9 mouse cellular contexts compared by ENCODE assay signal in the genomic region with DNA sequence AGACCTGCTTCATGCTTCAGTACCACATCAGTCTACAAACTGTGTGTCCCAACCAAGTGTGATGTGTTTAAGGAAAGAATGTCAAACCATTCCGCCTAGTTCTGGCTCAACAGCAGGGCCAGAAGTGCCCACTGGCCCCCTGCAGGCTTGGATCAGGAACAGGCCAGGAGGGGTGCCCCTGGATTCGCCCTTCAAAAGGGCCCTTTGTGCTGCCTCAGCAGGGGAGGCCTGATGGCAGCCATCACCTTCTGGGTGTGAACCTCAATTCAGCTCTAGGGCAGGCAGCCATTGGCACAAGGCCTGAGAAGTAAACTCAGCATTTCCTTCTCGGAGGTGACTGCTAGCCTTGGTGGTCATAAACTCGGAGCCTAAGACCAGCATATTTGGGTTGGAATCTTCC. TPM values are rescaled to one million over a fixed set of nuclear protein-coding genes. Genes with fewer than 3 reads are reported as not detected.
DNase-seq lines count a peak whose midpoint lies in the region; ATAC-seq and TF ChIP-seq lines count a peak whose summit lies in the region.
"Had no signal": no experiment of that assay in that cellular context is flagged by ENCODE, and none has a peak within 500 bp of the region (broad histone marks: within the 10 kb centered on the region; RNA-seq: fewer than 3 reads in every experiment).

No protein-coding gene starts in this region.

- H3K9me3 ChIP-seq in heart, postnatal 0 days (replicated peaks; ENCODE audit: control insufficient read depth, low read length): no peaks in the 10 kb centered on the region
- no peaks in the 10 kb centered on the region for H3K9me3 ChIP-seq in limb, embryonic 10.5 days (replicated peaks)
- no peaks in the 10 kb centered on the region for H3K9me3 ChIP-seq in midbrain, postnatal 0 days (ENCODE audit: low read length)
- H3K9me3 ChIP-seq: megakaryocyte, embryonic 14.5 days had no signal

- no peak overlapping the region for H3K4me2 ChIP-seq in heart, postnatal 0 days (ENCODE audit: low read depth, low read length)
- H3K4me2 ChIP-seq in midbrain, postnatal 0 days (ENCODE audit: low read depth, low read length, poor library complexity, severe bottlenecking): no peak overlapping the region

- peak; percentile 38 for DNase-seq in WW6 (ENCODE audit: low read depth, low spot score)
- peak; percentile 51 for DNase-seq in cerebellum, adult 8-10 months
- peak; percentile 44 for DNase-seq in heart, postnatal 0 days (ENCODE audit: low spot score)
- peak; percentile 37 for DNase-seq in limb, embryonic 10.5 days (ENCODE audit: low spot score)
- DNase-seq in midbrain, postnatal 0 days (ENCODE audit: low spot score): peak; percentile 59
- no peak for DNase-seq in testis, postnatal 14 days (ENCODE audit: low spot score)
- DNase-seq in frontal cortex, postnatal 10 days (ENCODE audit: low spot score in 2 of 2): no peak
- no peak for DNase-seq in thymus, postnatal 10 days (ENCODE audit: low spot score in 2 of 2)

- H3K4me3 ChIP-seq in heart, postnatal 0 days (ENCODE audit: low read depth, low read length): no peak overlapping the region
- H3K4me3 ChIP-seq in limb, embryonic 10.5 days: 0 out of 2 replicates have a peak overlapping the region, but pooled peaks have one; percentile 7
- H3K4me3 ChIP-seq in midbrain, postnatal 0 days (ENCODE audit: low read depth, low read length): no peak overlapping the region
- H3K4me3 ChIP-seq: megakaryocyte, embryonic 14.5 days had no signal

- no peak for TF ChIP-seq EP300 in heart, postnatal 0 days (IDR thresholded peaks at IDR 0.05; ENCODE audit: low read depth)

- H3K36me3 ChIP-seq in heart, postnatal 0 days (replicated peaks; ENCODE audit: control insufficient read depth, insufficient read depth, low read length): peaks cover 8% of the 10 kb centered on the region; the same call in 1 of the 2 replicates
- peaks cover 36% of the 10 kb centered on the region for H3K36me3 ChIP-seq in limb, embryonic 10.5 days
- H3K36me3 ChIP-seq in midbrain, postnatal 0 days (ENCODE audit: insufficient read depth, low read length): peaks cover 3% of the 10 kb centered on the region

- 49% methylated on average over 4 of the region's 4 CpGs for WGBS in heart, postnatal 0 days
- WGBS in limb, embryonic 10.5 days: 37% methylated on average over 4 of the region's 4 CpGs
- 25% methylated on average over 4 of the region's 4 CpGs for WGBS in midbrain, postnatal 0 days

- peaks cover 62% of the 10 kb centered on the region for H3K4me1 ChIP-seq in heart, postnatal 0 days (ENCODE audit: control insufficient read depth, insufficient read depth)
- peaks cover 34% of the 10 kb centered on the region for H3K4me1 ChIP-seq in limb, embryonic 10.5 days
- H3K4me1 ChIP-seq in midbrain, postnatal 0 days (ENCODE audit: insufficient read depth, low read length): peaks cover 17% of the 10 kb centered on the region

- H3K27me3 ChIP-seq in heart, postnatal 0 days (ENCODE audit: control insufficient read depth, insufficient read depth, low read length): no peaks in the 10 kb centered on the region
- H3K27me3 ChIP-seq in limb, embryonic 10.5 days (ENCODE audit: low read depth, poor library complexity, severe bottlenecking): no peaks in the 10 kb centered on the region
- no peaks in the 10 kb centered on the region for H3K27me3 ChIP-seq in midbrain, postnatal 0 days (ENCODE audit: insufficient read depth, low read length)
- H3K27me3 ChIP-seq: megakaryocyte, embryonic 14.5 days had no signal

- H3K27ac ChIP-seq in heart, postnatal 0 days (ENCODE audit: low read depth): peak overlapping the region; percentile 51; the same call in 1 of the 2 replicates
- peak overlapping the region; percentile 38; the same call in 1 of the 2 replicates for H3K27ac ChIP-seq in limb, embryonic 10.5 days
- peak overlapping the region; percentile 44 for H3K27ac ChIP-seq in midbrain, postnatal 0 days (ENCODE audit: low read depth, low read length)

- TF ChIP-seq CTCF in heart, postnatal 0 days (IDR thresholded peaks at IDR 0.05; ENCODE audit: low read depth): no peak
- peak; percentile 44 for TF ChIP-seq CTCF in midbrain, postnatal 0 days (IDR thresholded peaks at IDR 0.05)

- no peak overlapping the region for H3K9ac ChIP-seq in heart, postnatal 0 days (replicated peaks; ENCODE audit: low read depth, low read length)
- H3K9ac ChIP-seq in midbrain, postnatal 0 days (replicated peaks; ENCODE audit: low read length, poor library complexity, severe bottlenecking): no peak overlapping the region

- ATAC-seq in heart, postnatal 0 days (ENCODE audit: insufficient read depth, low read depth): 0 out of 2 replicates have a peak, but pooled peaks have one; percentile 12
- peak; percentile 39; the same call in 1 of the 2 replicates for ATAC-seq in midbrain, postnatal 0 days (ENCODE audit: low FRiP score)

RNA-seq across cellular contexts. Expression of gene Fam53b, which starts 33.1 kb away (rescaled TPM):
- total RNA-seq in heart, postnatal 0 days (2014; rRNA removed; ENCODE audit: low replicate concordance): 18.6 and 28.6 TPM in 2 replicates
- polyA plus RNA-seq in heart, postnatal 0 days (2015; fragmentation: Nextera tagmentation; extraction: Ambion mirVana): 11.4 and 13.1 TPM in 2 replicates
- polyA plus RNA-seq in limb, embryonic 10.5 days (2016; fragmentation: Nextera tagmentation; extraction: Ambion mirVana): 32.7 and 39.1 TPM in 2 replicates
- 8.0 and 17.3 TPM in 2 replicates for total RNA-seq in midbrain, postnatal 0 days (2014; rRNA removed)
- 7.3 and 9.4 TPM in 2 replicates for polyA plus RNA-seq in midbrain, postnatal 0 days (2015; fragmentation: Nextera tagmentation; extraction: Ambion mirVana)

Comparison
In these comparisons a context has a peak if more than half of its experiments do, and no peak if none do; other contexts are left out.
1. DNase-seq: peak in WW6 (single experiment), cerebellum, adult 8-10 months (single experiment), heart, postnatal 0 days (single experiment), limb, embryonic 10.5 days (single experiment) and midbrain, postnatal 0 days (single experiment); none in testis, postnatal 14 days (single experiment), frontal cortex, postnatal 10 days (0 of 2) and thymus, postnatal 10 days (0 of 2).
2. Peak in every context shown above with its lines, with median percentiles within 50 percentile points of each other: H3K27ac ChIP-seq.